In genomic region chr2:48947761-48948160, GRCm38 (mm10) we compare ENCODE assay signal across 9 mouse cellular contexts. TPM values are rescaled to one million over a fixed set of nuclear protein-coding genes. Genes with fewer than 3 reads are reported as not detected.
A peak's percentile ranks its signal among the peaks of the same experiment; 100 is the strongest.
DNase-seq lines count a peak whose midpoint lies in the region; ATAC-seq and TF ChIP-seq lines count a peak whose summit lies in the region.
"Had no signal": no experiment of that assay in that cellular context is flagged by ENCODE, and none has a peak within 500 bp of the region (broad histone marks: within the 10 kb centered on the region; RNA-seq: fewer than 3 reads in every experiment).

No protein-coding gene starts in this region.

- 0 out of 4 replicates have a peak, but pooled peaks of 1 of the 2 experiments have one; percentile 14 for TF ChIP-seq EP300 in MEL (IDR thresholded peaks at IDR 0.05; ENCODE audit: low read depth in 1 of 2, low read length in 2 of 2)

- H3K4me1 ChIP-seq in heart, embryonic 14.5 days (ENCODE audit: control insufficient read depth in 2 of 2, insufficient read depth in 2 of 2, low read length in 2 of 2), result peaks cover 0 to 8% of the 10 kb centered on the region in 2 experiments; a peak in 2 of 4 replicates
- peaks cover 0 to 19% of the 10 kb centered on the region in 2 experiments; a peak in 3 of 4 replicates for H3K4me1 ChIP-seq in MEL (ENCODE audit: control insufficient read depth in 1 of 2, insufficient read depth in 2 of 2, low read length in 2 of 2)
- peaks cover 18% of the 10 kb centered on the region for H3K4me1 ChIP-seq in hindbrain, embryonic 13.5 days (replicated peaks)
- peaks cover 22% of the 10 kb centered on the region for H3K4me1 ChIP-seq in midbrain, embryonic 13.5 days (replicated peaks)

- no peak for DNase-seq in heart, postnatal 10 days
- DNase-seq in MEL (ENCODE audit: low read depth, low spot score), result peak; percentile 46
- no peak for DNase-seq in gastrocnemius, postnatal 25 days
- DNase-seq in layer of hippocampus, postnatal 10 days (ENCODE audit: low spot score in 2 of 2), result no peak
- DNase-seq in layer of hippocampus, postnatal 36 days, result no peak
- DNase-seq: kidney, postnatal 25 days had no signal

- peak overlapping the region; percentile 73 for H3K4me2 ChIP-seq in heart, embryonic 14.5 days (ENCODE audit: low read length)
- peak overlapping the region; percentile 83 for H3K4me2 ChIP-seq in hindbrain, embryonic 13.5 days
- H3K4me2 ChIP-seq in midbrain, embryonic 13.5 days (replicated peaks), result peak overlapping the region; percentile 88

- 73% methylated on average over 3 of the region's 3 CpGs for WGBS in heart, embryonic 14.5 days
- 64% methylated on average over 3 of the region's 3 CpGs for WGBS in hindbrain, embryonic 13.5 days
- WGBS in midbrain, embryonic 13.5 days, result 82% methylated on average over 3 of the region's 3 CpGs

- H3K4me3 ChIP-seq in heart, embryonic 14.5 days (ENCODE audit: control insufficient read depth in 1 of 2, insufficient read depth in 1 of 2, low read depth in 1 of 2, low read length in 2 of 2), result peak overlapping the region in 1 of 2 experiments; percentile 85; a peak in 2 of 4 replicates
- H3K4me3 ChIP-seq in MEL (ENCODE audit: control insufficient read depth in 1 of 2, insufficient read depth in 1 of 2, low read depth in 2 of 2, low read length in 2 of 2), result peak overlapping the region; percentile 61 to 83
- H3K4me3 ChIP-seq in hindbrain, embryonic 13.5 days, result peak overlapping the region; percentile 89
- peak overlapping the region; percentile 92 for H3K4me3 ChIP-seq in midbrain, embryonic 13.5 days (replicated peaks)

- no peaks in the 10 kb centered on the region for H3K9me3 ChIP-seq in heart, embryonic 14.5 days (ENCODE audit: control insufficient read depth, low read length)
- H3K9me3 ChIP-seq in MEL (replicated peaks; ENCODE audit: insufficient read depth, low read length), result no peaks in the 10 kb centered on the region
- H3K9me3 ChIP-seq in hindbrain, embryonic 13.5 days, result no peaks in the 10 kb centered on the region
- H3K9me3 ChIP-seq in midbrain, embryonic 13.5 days, result no peaks in the 10 kb centered on the region

- no peak for TF ChIP-seq POLR2A in MEL (IDR thresholded peaks at IDR 0.05; ENCODE audit: control insufficient read depth in 1 of 2, insufficient read depth in 1 of 2, low read depth in 1 of 2, low read length in 2 of 2, poor library complexity in 1 of 2)

- H3K36me3 ChIP-seq in heart, embryonic 14.5 days (ENCODE audit: control insufficient read depth, insufficient read depth, low read length), result no peaks in the 10 kb centered on the region
- H3K36me3 ChIP-seq in MEL (ENCODE audit: control insufficient read depth in 1 of 2, insufficient read depth in 2 of 2, low read length in 2 of 2), result peaks cover 16 to 39% of the 10 kb centered on the region in 2 experiments
- no peaks in the 10 kb centered on the region for H3K36me3 ChIP-seq in hindbrain, embryonic 13.5 days
- no peaks in the 10 kb centered on the region for H3K36me3 ChIP-seq in midbrain, embryonic 13.5 days

- no peak overlapping the region for H3K27ac ChIP-seq in heart, embryonic 14.5 days (replicated peaks in 1 of 2; ENCODE audit: control insufficient read depth in 1 of 2, insufficient read depth in 1 of 2, low read depth in 2 of 2, low read length in 2 of 2)
- no peak overlapping the region for H3K27ac ChIP-seq in MEL (ENCODE audit: control insufficient read depth, low read depth, low read length)
- H3K27ac ChIP-seq in hindbrain, embryonic 13.5 days, result no peak overlapping the region
- no peak overlapping the region for H3K27ac ChIP-seq in midbrain, embryonic 13.5 days

- ATAC-seq in heart, embryonic 14.5 days (ENCODE audit: insufficient number of reproducible peaks, insufficient read depth, low FRiP score, low read depth), result no peak
- ATAC-seq in hindbrain, embryonic 13.5 days (ENCODE audit: low FRiP score), result no peak
- no peak for ATAC-seq in midbrain, embryonic 13.5 days

- peaks cover 49% of the 10 kb centered on the region for H3K79me2 ChIP-seq in MEL (ENCODE audit: control insufficient read depth, insufficient read depth, low read length, poor library complexity)

- peak overlapping the region; percentile 93 for H3K9ac ChIP-seq in heart, embryonic 14.5 days (ENCODE audit: low read length)
- peak overlapping the region; percentile 93 for H3K9ac ChIP-seq in MEL (ENCODE audit: control insufficient read depth, low read depth, low read length, poor library complexity, severe bottlenecking)
- peak overlapping the region; percentile 51; the same call in 1 of the 2 replicates for H3K9ac ChIP-seq in hindbrain, embryonic 13.5 days
- peak overlapping the region; percentile 94; the same call in 1 of the 2 replicates for H3K9ac ChIP-seq in midbrain, embryonic 13.5 days (replicated peaks)

- TF ChIP-seq RAD21 in MEL (IDR thresholded peaks at IDR 0.05; ENCODE audit: low read depth, low read length), result no peak

- TF ChIP-seq CTCF in MEL (IDR thresholded peaks at IDR 0.05 in 2 of 3, conservative IDR thresholded peaks at IDR 0.05 in 1 of 3; ENCODE audit: control insufficient read depth in 1 of 3, insufficient read depth in 1 of 3, low read depth in 2 of 3, low read length in 3 of 3, poor library complexity in 1 of 3, severe bottlenecking in 1 of 3), result no peak

- intact Hi-C loops in heart, postnatal 10 days (cut with DNase I), result no loop called here

- no peaks in the 10 kb centered on the region for H3K27me3 ChIP-seq in heart, embryonic 14.5 days (ENCODE audit: control insufficient read depth, insufficient read depth, low read length)
- H3K27me3 ChIP-seq in MEL (ENCODE audit: control insufficient read depth in 1 of 2, insufficient read depth in 2 of 2, low read length in 2 of 2), result no peaks in the 10 kb centered on the region
- H3K27me3 ChIP-seq in hindbrain, embryonic 13.5 days, result no peaks in the 10 kb centered on the region
- H3K27me3 ChIP-seq in midbrain, embryonic 13.5 days, result no peaks in the 10 kb centered on the region

TF ChIP-seq in MEL, 35 proteins besides CTCF, POLR2A, EP300 and RAD21:
- TF ChIP-seq TAL1 (IDR thresholded peaks at IDR 0.05; ENCODE audit: low read length) (no peak), SIN3A (IDR thresholded peaks at IDR 0.05; ENCODE audit: low read length) (peak; percentile 30; the same call in 1 of the 2 replicates), BHLHE40 (IDR thresholded peaks at IDR 0.05; ENCODE audit: borderline replicate concordance, low read depth, low read length) (no peak), MAX (IDR thresholded peaks at IDR 0.05; ENCODE audit: low read length) (no peak), MXI1 (IDR thresholded peaks at IDR 0.05; ENCODE audit: low read depth, low read length) (peak; percentile 32; the same call in 1 of the 2 replicates), ELF1 (IDR thresholded peaks at IDR 0.05; ENCODE audit: low read depth, low read length) (no peak), GATA1 (IDR thresholded peaks at IDR 0.05; ENCODE audit: low read depth, low read length) (no peak), TBP (IDR thresholded peaks at IDR 0.05; ENCODE audit: low read depth, low read length) (no peak), KAT2A (conservative IDR thresholded peaks at IDR 0.05; ENCODE audit: low read depth, low read length) (no peak), CHD2 (IDR thresholded peaks at IDR 0.05; ENCODE audit: low read length) (no peak), HCFC1 (IDR thresholded peaks at IDR 0.05; ENCODE audit: low read depth, low read length) (no peak), MYB (IDR thresholded peaks at IDR 0.05; ENCODE audit: low read depth, low read length) (no peak), POLR2AphosphoS5 (IDR thresholded peaks at IDR 0.05; ENCODE audit: borderline replicate concordance, low read depth, low read length) (no peak), ZNF384 (IDR thresholded peaks at IDR 0.05; ENCODE audit: low read depth, low read length) (no peak)
TF ChIP-seq in MEL: peak in this region for 2.

RNA-seq across cellular contexts. Expression of gene Mbd5, which starts 1.5 kb away (rescaled TPM):
- polyA plus RNA-seq in heart, embryonic 14.5 days (2014; fragmentation: Nextera tagmentation; extraction: Ambion mirVana), result 22.8 and 26.2 TPM in 2 replicates
- 10 to 100 TPM; 34.4 to 37.8 TPM for total RNA-seq in heart, postnatal 10 days (2021)
- total RNA-seq in MEL (2012; rRNA removed), result 4.1 and 4.4 TPM in 2 replicates
- 1 to 10 TPM in 1 of 2 experiments, not detected in 1; 8.7 TPM for polyA plus RNA-seq in MEL (2012; ENCODE audit: insufficient read depth in 1 of 2, insufficient read length in 2 of 2, low read depth in 1 of 2, low replicate concordance in 2 of 2, missing spikeins in 1 of 2)
- 37.2 and 40.5 TPM in 2 replicates for polyA plus RNA-seq in hindbrain, embryonic 13.5 days (2015; fragmentation: Nextera tagmentation; extraction: Ambion mirVana)
- polyA plus RNA-seq in midbrain, embryonic 13.5 days (2015; fragmentation: Nextera tagmentation; extraction: Ambion mirVana), result 40.2 and 41.0 TPM in 2 replicates
- total RNA-seq in gastrocnemius, postnatal 25 days (2021), result 10 to 100 TPM; 25.9 to 29.1 TPM
- total RNA-seq in layer of hippocampus, postnatal 10 days (2021), result 100 to 1,000 TPM in 1 of 2 experiments, 10 to 100 TPM in 1; 96.6 to 100 TPM
- 100 to 1,000 TPM; 125 to 148 TPM for total RNA-seq in layer of hippocampus, postnatal 36 days (2021)

RNA-seq across cellular contexts. Expression of gene Orc4, which starts 2.3 kb away (rescaled TPM):
- 82.5 and 84.8 TPM in 2 replicates for polyA plus RNA-seq in heart, embryonic 14.5 days (2014; fragmentation: Nextera tagmentation; extraction: Ambion mirVana)
- 10 to 100 TPM; 35.4 to 39.6 TPM for total RNA-seq in heart, postnatal 10 days (2021)
- total RNA-seq in MEL (2012; rRNA removed), result 41.2 and 44.8 TPM in 2 replicates
- polyA plus RNA-seq in MEL (2012; ENCODE audit: insufficient read depth in 1 of 2, insufficient read length in 2 of 2, low read depth in 1 of 2, low replicate concordance in 2 of 2, missing spikeins in 1 of 2), result 100 to 1,000 TPM in 1 of 2 experiments, 10 to 100 TPM in 1; 42.2 to 362 TPM
- 97.6 and 104 TPM in 2 replicates for polyA plus RNA-seq in hindbrain, embryonic 13.5 days (2015; fragmentation: Nextera tagmentation; extraction: Ambion mirVana)
- polyA plus RNA-seq in midbrain, embryonic 13.5 days (2015; fragmentation: Nextera tagmentation; extraction: Ambion mirVana), result 112 and 115 TPM in 2 replicates
- total RNA-seq in gastrocnemius, postnatal 25 days (2021), result 10 to 100 TPM; 25.5 to 28.1 TPM
- total RNA-seq in layer of hippocampus, postnatal 10 days (2021), result 10 to 100 TPM; 62.0 to 79.2 TPM
- 10 to 100 TPM; 77.7 to 91.3 TPM for total RNA-seq in layer of hippocampus, postnatal 36 days (2021)
